Mouse (Mus musculus) midbrain, embryonic 16.5 days (tissue): ENCODE measurements around the gene Ywhab. TPM values are rescaled to one million over a fixed set of nuclear protein-coding genes. Genes with fewer than 3 reads are reported as not detected.
A peak's percentile ranks its signal among the peaks of the same experiment; 100 is the strongest.

ENCODE experiments used
- ATAC-seq: fragments of 200-750 bp; cut with Nextera tagmentation; 2 replicates; pipeline ENCODE4 v1.8.0; 2017; ENCODE audit warnings: moderate TSS enrichment
- H3K27ac ChIP-seq: fragments of 300-500 bp; sonication (generic); 2 replicates; pipeline ENCODE4 v1.5.1; 2014; ENCODE audit warnings: mild to moderate bottlenecking, low read length, mixed read lengths
- H3K27me3 ChIP-seq: fragments of 300-500 bp; sonication (generic); 2 replicates; pipeline ENCODE4 v1.6.1; 2014; ENCODE audit warnings: low read depth, low read length, mixed read lengths; ENCODE audit not compliant: control insufficient read depth, insufficient read depth
- H3K36me3 ChIP-seq: fragments of 300-500 bp; sonication (generic); 2 replicates; pipeline ENCODE4 v1.6.1; 2014; ENCODE audit warnings: mild to moderate bottlenecking, low read length, moderate library complexity, mixed read lengths; ENCODE audit not compliant: control insufficient read depth, insufficient read depth
- H3K4me1 ChIP-seq: fragments of 300-500 bp; sonication (generic); 2 replicates; pipeline ENCODE4 v1.6.1; 2014; ENCODE audit warnings: mild to moderate bottlenecking, low read length, mixed read lengths; ENCODE audit not compliant: control insufficient read depth, insufficient read depth
- H3K4me2 ChIP-seq: fragments of 300-500 bp; sonication (generic); 2 replicates; pipeline ENCODE4 v1.6.1; 2014; ENCODE audit warnings: mild to moderate bottlenecking, low read length, mixed read lengths
- H3K4me3 ChIP-seq: fragments of 300-500 bp; sonication (generic); 2 replicates; pipeline ENCODE4 v1.5.1; 2014; ENCODE audit warnings: low read depth, mild to moderate bottlenecking, low read length, moderate library complexity, mixed read lengths
- H3K9ac ChIP-seq: fragments of 300-500 bp; sonication (generic); 2 replicates; pipeline ENCODE4 v1.6.1; 2014; ENCODE audit warnings: low read depth, low read length, mixed read lengths
- H3K9me3 ChIP-seq: fragments of 300-500 bp; sonication (generic); replicated peaks from 2 replicates; pipeline ENCODE4 v1.6.1; 2014; ENCODE audit warnings: mild to moderate bottlenecking, low read length, mixed read lengths; ENCODE audit not compliant: control insufficient read depth, poor library complexity, severe bottlenecking
- WGBS: fragments of 180-500 bp; shearing (Covaris S2); extraction: QIAGEN DNeasy Blood & Tissue Kit; methylation state at CpG from one replicate; pipeline ENCODE4 v1.1.7; 2014; 5-methylcytosine and 5-hydroxymethylcytosine counted together
- polyA plus RNA-seq: library from polyadenylated mRNA; unstranded; fragments of >200 nt; fragmentation: Nextera tagmentation; extraction: Ambion mirVana; gene quantifications from 2 replicates; pipeline ENCODE4 v1.2.1, GENCODE M21; 2015

The Ywhab gene
- polyA plus RNA-seq, 1 experiment from 2014 or later = 553 TPM

DNA sequence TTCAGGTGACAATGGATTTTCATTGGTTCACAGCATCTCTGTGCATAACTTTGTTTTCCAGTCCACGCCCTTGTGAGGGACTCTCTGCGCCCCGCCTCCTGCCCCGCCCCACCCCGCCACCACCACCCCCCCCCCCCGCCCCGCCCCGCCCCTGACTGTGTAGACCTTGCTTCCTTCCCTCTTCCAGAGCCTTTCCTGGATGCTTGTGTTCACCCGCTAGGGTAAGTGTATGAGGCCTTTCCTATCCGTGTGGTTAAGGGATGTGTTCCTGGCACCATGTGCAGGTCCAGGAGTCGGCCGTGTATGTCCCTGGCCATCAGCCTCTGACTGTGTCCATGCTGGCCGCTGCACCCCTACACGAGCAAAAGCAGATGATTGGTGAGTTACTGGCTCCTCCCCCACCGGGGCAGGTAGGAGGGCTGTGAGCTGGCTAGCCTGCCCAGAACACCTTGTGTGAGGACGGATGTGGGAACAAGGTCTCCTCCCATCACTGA is 52.5 kb downstream of the Ywhab start:
- peak overlapping the region; percentile 30 for H3K4me3 ChIP-seq
- peak overlapping the region; percentile 34; the same call in 1 of the 2 replicates for H3K9ac ChIP-seq
- H3K9me3 ChIP-seq = no peaks in the 10 kb centered on the region
- peak; percentile 62 for ATAC-seq
- H3K27ac ChIP-seq = no peak overlapping the region
- H3K4me1 ChIP-seq = no peaks in the 10 kb centered on the region; the same call in 1 of the 2 replicates
- peak overlapping the region; percentile 56 for H3K4me2 ChIP-seq
- 0 out of 2 replicates have a peak, but pooled peaks cover 5% of the 10 kb centered on the region for H3K36me3 ChIP-seq
- H3K27me3 ChIP-seq = no peaks in the 10 kb centered on the region
- WGBS = 4% methylated on average over 15 of the region's 16 CpGs

DNA sequence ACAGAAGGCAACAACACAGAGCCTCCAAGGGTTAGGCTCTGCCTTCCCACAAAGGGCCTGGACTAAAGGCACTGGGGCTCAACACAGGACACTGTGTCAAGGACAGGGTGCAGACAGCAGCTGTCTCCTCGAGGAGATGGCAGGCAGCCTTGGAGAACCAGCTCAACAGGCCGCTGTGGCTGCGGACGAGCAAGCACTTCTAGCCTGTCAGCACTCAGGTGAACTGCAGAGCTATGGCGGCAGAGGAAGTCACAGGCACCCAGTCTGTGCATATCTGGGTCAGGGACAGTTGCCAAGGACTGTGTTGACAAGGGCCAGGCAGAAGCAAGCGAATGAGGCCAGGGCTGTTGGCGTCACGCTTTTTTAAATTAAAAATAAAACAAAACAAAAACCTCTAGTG is 59.0 kb downstream of the Ywhab start:
- peaks cover 37% of the 10 kb centered on the region for H3K36me3 ChIP-seq
- no peaks in the 10 kb centered on the region for H3K4me1 ChIP-seq
- ATAC-seq = no peak
- H3K4me3 ChIP-seq = no peak overlapping the region
- H3K9me3 ChIP-seq = no peaks in the 10 kb centered on the region
- H3K27me3 ChIP-seq = no peaks in the 10 kb centered on the region
- no peak overlapping the region for H3K4me2 ChIP-seq
- no peak overlapping the region for H3K27ac ChIP-seq
- 92% methylated on average over 8 of the region's 8 CpGs for WGBS
- H3K9ac ChIP-seq = no peak overlapping the region

DNA sequence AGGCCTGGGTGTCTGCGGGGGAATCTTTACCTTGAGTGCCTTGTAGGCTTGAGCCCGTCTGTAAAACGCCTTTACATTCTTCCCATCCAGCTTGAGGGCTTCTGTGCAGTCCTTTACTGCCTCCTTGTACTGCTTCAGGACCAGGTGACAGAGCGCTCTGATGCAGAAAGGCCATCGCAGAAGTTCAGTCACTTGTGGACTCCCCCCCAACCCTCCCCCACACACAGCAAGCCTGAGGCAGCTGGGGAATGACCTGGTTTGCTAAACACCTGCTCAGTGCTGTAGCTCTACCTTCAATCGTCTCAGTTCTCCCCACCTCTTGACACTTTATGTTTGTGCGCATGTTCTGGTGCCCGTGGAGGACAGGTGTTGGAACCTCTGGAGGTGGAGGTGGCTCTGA is 59.9 kb downstream of the Ywhab start:
- Histone ChIP-seq H3K4me2 (no peak overlapping the region), H3K4me1 (no peaks in the 10 kb centered on the region), H3K27me3 (no peaks in the 10 kb centered on the region), H3K27ac (no peak overlapping the region), H3K9me3 (no peaks in the 10 kb centered on the region), H3K36me3 (peaks cover 38% of the 10 kb centered on the region), H3K9ac (no peak overlapping the region), H3K4me3 (no peak overlapping the region)
- no peak for ATAC-seq
- 98% methylated on average over 8 of the region's 8 CpGs for WGBS

DNA sequence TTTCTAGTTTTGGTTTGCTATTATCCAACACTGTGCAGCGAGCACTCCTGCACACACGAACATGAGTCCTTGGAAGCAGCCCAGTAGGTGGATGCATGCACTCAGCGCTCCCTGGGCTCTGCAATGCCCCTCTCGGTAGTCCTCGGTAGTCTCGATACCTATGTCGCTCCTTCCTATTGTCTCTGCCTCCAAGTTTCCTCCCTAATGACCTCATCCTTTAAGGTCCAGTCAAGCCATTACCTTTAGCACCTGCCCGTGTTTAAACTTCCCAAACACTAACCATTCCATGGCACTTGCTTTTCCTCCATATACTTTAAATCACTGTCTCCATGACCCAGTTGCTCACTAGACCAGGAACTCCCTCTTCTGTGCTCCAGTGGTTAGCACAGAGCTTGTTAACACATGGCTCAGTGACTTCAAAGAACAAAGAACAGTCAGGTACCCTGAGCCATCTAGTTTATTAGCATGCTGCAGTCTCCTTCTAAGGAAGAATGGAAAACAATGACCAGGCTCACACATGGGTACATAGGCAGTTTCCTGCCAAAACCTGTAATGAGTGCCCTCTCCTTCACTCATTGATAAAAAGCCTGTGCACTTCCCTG is 65.0 kb downstream of the Ywhab start:
- Histone ChIP-seq H3K4me1 (no peaks in the 10 kb centered on the region), H3K4me2 (no peak overlapping the region), H3K36me3 (peaks cover 41% of the 10 kb centered on the region), H3K9ac (no peak overlapping the region), H3K27me3 (no peaks in the 10 kb centered on the region), H3K27ac (no peak overlapping the region), H3K4me3 (no peak overlapping the region), H3K9me3 (no peaks in the 10 kb centered on the region)
- no peak for ATAC-seq
- 94% methylated on average over 8 of the region's 8 CpGs for WGBS

Other genes starting within 250 kb of the Ywhab start
- 4.0 and 4.4 TPM in 2 replicates for gene Ada, start 244.7 kb upstream of the Ywhab start, polyA plus RNA-seq
- gene Ccn5, start 174.1 kb upstream of the Ywhab start, polyA plus RNA-seq = 0.47 and 0.72 TPM in 2 replicates
- gene Kcnk15, start 141.3 kb upstream of the Ywhab start, polyA plus RNA-seq = 0.17 and 0.33 TPM in 2 replicates
- 18.8 and 20.4 TPM in 2 replicates for gene Rims4, start 76.3 kb upstream of the Ywhab start, polyA plus RNA-seq
- 1.8 and 2.5 TPM in 2 replicates for gene Pabpc1l, start 30.5 kb downstream of the Ywhab start, polyA plus RNA-seq
- gene Stk4, start 75.4 kb downstream of the Ywhab start, polyA plus RNA-seq = 17.2 and 20.1 TPM in 2 replicates
- gene Tomm34, start 76.2 kb downstream of the Ywhab start, polyA plus RNA-seq = 49.6 and 50.4 TPM in 2 replicates
- gene Kcns1, start 176.2 kb downstream of the Ywhab start, polyA plus RNA-seq = 1.9 and 3.9 TPM in 2 replicates
- gene Wfdc5, start 187.8 kb downstream of the Ywhab start, polyA plus RNA-seq = not detected in 2 replicates
- not detected in 2 replicates for gene Wfdc12, start 195.6 kb downstream of the Ywhab start, polyA plus RNA-seq
- gene Wfdc15a, start 205.2 kb downstream of the Ywhab start, polyA plus RNA-seq = not detected in 2 replicates
- not detected in 2 replicates for gene Wfdc15b, start 226.7 kb downstream of the Ywhab start, polyA plus RNA-seq
- gene Svs2, start 243.5 kb downstream of the Ywhab start, polyA plus RNA-seq = not detected in 2 replicates